Mouse (Mus musculus): ENCODE results near the gene Gm11127.
"Not testable (repeated sequence)": the region's sequence is repeated elsewhere in the genome, so short reads cannot be mapped to it uniquely, and the experiment has no call there.

Gene Gm11127

GRCm38 (mm10) chr17:36058362-36058761 lies at the start of gene Gm11127:
Gene Gm11127 (minus strand): TSS chr17:36058371.
- not testable (repeated sequence) for DNase-seq (ENCODE audit: low read depth, low spot score)

GRCm38 (mm10) chr17:36102091-36102490 lies 43.9 kb upstream of the Gm11127 start:
- not testable (repeated sequence) for DNase-seq (ENCODE audit: low read depth, low spot score)

- not testable (repeated sequence) for DNase-seq (ENCODE audit: low read depth, low spot score)
Measured at GRCm38 (mm10) chr17:36099603-36100002, 41.4 kb upstream of the Gm11127 start.

DNA sequence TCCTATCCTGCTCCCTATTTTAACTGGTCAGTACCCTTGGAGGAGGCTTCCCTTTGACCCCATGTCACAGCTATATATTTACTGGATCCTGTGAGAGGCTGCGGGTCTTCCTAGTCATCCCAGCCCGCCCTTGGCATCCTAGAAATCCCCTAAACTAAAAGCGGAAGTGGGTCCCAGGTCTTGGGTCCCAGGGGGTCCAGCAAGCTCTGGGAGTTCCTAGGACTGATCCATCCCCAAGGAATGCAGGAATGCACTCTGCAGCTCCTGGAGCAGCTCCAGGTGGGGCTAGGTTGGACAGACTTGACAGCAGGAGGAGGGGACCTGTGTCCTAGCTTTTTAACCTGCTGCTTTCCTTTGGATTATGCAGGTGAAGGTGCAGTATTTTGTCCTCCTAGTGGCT lies 35.8 kb upstream of the Gm11127 start:
- DNase-seq (ENCODE audit: low read depth, low spot score) = no peak

- DNase-seq (ENCODE audit: low read depth, low spot score) = not testable (repeated sequence)
Measured at GRCm38 (mm10) chr17:36092520-36092919, 34.3 kb upstream of the Gm11127 start.

GRCm38 (mm10) chr17:36091933-36092332 lies 33.8 kb upstream of the Gm11127 start:
- DNase-seq (ENCODE audit: low read depth, low spot score) = not testable (repeated sequence)

DNA sequence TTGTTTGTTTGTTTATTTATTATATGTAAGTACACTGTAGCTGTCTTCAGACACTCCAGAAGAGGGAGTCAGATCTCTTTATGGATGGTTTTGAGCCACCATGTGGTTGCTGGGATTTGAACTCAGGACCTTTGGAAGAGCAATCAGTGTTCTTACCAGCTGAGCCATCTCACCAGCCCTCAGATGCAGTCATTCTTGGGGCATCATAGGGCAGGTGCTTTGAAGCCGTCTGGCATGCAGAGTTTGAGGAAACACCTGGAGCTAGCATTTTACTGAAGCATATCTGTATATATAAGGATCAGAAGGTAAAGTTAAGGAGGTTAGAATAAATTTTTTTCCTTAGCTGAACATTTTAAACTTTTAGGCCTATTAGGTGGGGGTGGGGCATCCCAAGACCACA lies 27.8 kb upstream of the Gm11127 start:
- not testable (repeated sequence) for DNase-seq (ENCODE audit: low read depth, low spot score)

GRCm38 (mm10) chr17:36083870-36084451 lies 25.8 kb upstream of the Gm11127 start:
- DNase-seq (ENCODE audit: low read depth, low spot score) = no peak

DNA sequence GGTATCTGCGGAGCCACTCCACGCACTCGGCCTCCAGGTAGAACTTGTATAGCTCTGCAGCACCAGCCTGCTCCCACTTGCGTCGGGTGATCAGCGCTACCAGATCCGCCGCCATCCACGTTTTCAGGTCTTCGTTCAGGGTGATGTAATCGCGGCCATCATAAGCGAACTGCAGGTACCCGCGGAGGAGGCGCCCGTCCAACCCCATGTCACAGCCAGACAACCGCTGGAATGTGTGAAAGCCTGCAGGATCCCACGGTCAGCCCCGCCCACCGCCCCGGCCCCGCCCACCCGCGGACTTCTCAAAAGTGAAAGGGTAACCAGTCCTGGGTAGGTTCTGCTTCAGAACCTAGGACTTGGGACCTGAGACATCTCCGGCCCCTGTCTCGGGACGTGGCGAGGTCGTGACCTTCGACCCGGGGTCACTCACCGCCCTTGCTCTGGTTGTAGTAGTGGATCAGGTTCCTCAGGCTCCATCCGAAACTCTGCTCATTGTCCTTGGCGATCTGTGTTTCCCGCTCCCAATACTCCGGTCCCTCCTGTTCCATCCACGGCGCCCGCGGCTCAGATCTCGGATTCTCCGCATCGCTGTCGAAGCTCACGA lies 25.2 kb upstream of the Gm11127 start:
- no peak for DNase-seq (ENCODE audit: low read depth, low spot score)

GRCm38 (mm10) chr17:36082519-36083232 lies 24.5 kb upstream of the Gm11127 start:
- not testable (repeated sequence) for DNase-seq (ENCODE audit: low read depth, low spot score)

GRCm38 (mm10) chr17:36081901-36082300 lies 23.7 kb upstream of the Gm11127 start:
- not testable (repeated sequence) for DNase-seq (ENCODE audit: low read depth, low spot score)

DNA sequence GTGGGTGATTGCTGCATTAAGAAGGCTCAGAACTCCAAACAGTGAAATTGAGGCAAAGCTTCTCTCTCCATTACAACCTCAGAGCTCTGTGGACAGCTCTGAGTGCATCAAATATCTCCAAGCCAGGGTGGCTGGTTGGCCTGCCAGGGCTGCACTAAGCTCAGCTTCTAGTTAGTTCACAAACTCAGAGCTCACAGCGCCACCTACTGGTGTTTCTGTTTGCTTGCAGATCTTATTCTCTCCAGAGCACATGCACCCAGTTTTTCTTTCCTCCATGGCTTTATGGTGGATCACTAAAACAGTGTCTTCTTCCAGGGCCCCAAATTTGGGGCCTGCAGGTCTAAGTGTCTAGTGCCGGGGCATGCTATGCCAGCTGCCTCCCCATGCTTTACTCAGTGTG lies 2.7 kb upstream of the Gm11127 start:
- no peak for DNase-seq (ENCODE audit: low read depth, low spot score)

- not testable (repeated sequence) for DNase-seq (ENCODE audit: low read depth, low spot score)
Measured at GRCm38 (mm10) chr17:36057927-36058326, 244 bp downstream of the Gm11127 start.

DNA sequence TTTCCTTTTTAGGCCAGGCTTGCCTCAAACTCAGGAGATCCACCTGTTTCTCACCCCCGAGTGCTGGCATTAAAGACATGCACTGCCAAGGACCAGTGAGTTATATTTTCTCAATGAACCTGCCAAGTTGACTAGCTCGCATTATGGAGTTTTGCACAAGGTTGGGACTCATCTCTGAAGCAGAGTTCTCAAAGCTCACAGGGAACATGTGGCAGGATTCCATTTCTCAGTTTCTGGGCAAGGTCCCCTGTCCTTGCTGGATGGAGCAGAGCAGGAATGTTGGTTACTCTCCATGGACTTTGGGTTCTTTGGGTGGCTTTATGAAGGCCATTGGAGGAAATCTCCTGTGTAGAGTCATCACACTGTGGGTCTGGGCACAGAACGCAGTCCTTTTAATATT lies 14.9 kb downstream of the Gm11127 start:
- no peak for DNase-seq (ENCODE audit: low read depth, low spot score)

GRCm38 (mm10) chr17:36042610-36043169 lies 15.5 kb downstream of the Gm11127 start, which contains the start of the genes H2-T22 and Gm6034:
Gene H2-T22 (minus strand): TSS chr17:36042747.
Gene Gm6034 (plus strand): TSS chr17:36042961.
- peak; percentile 76 for DNase-seq (ENCODE audit: low read depth, low spot score)

DNA sequence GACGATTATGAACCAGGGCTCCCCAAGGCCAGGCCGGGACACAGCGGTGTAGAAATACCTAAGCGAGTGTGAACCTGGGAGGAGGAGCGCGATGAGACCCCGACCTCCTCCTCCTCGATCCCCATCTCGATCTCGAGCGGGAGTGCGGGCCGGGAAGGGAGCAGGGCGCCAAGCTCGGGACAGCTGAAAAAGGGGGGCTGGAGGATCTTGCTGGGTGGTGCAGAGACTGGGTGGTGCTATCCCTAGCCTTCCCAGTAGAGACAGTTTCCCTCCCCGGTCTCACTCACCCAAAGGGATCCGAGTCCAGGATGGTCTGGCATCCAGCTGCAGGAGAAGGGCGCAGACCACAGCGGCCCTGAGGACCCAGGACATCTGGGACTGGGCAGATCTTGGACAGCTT lies 16.1 kb downstream of the Gm11127 start:
- not testable (repeated sequence) for DNase-seq (ENCODE audit: low read depth, low spot score)

GRCm38 (mm10) chr17:36040604-36041003 lies 17.6 kb downstream of the Gm11127 start:
- DNase-seq (ENCODE audit: low read depth, low spot score) = not testable (repeated sequence)

DNA sequence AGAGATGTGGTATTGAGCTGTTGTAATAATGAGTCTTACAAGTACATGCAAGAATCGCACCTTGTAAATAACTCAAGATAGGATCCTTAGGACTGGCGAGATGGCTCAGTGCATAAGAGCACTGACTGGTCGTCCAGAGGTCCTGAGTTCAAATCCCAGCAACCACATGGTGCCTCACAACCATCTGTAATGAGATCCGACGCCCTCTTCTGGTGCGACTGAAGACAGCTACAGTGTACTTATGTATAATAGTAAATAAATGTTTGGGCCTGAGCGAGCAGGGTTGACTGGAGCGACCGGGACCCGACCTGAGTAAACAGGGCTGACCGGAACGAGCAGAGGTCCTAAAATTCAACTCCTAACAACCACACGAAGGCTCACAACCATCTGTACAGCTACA lies 22.0 kb downstream of the Gm11127 start:
- not testable (repeated sequence) for DNase-seq (ENCODE audit: low read depth, low spot score)

DNA sequence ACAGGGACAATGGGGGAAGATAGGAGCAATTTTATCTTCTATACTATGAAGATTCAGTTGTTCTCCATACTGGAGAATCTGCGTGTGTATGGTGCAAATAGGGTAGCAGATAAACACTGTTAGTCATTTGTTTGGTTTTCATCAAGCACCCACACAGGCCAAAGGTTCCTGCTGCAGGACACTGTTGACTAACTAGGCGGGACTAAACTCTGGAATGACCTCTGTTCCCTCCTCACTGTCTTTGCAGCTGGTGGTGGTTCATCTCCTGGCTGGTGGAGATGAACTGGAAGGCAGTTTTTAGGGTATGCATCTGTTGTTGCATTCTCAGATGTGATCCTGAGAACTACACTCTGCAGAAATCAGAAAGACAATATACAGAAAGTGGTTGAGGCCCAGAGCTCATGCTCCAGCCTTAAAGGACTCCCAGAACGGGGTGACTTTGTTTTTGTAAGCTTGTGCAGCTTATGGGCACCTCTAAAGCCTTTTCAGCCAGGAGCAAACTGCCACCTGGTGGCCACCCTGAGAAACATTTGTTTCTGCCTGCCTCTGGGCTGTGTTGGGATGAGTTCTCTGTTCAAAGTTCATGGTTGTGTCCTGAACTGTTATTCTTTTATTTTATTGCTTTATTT lies 23.0 kb downstream of the Gm11127 start:
- DNase-seq (ENCODE audit: low read depth, low spot score) = not testable (repeated sequence)

DNA sequence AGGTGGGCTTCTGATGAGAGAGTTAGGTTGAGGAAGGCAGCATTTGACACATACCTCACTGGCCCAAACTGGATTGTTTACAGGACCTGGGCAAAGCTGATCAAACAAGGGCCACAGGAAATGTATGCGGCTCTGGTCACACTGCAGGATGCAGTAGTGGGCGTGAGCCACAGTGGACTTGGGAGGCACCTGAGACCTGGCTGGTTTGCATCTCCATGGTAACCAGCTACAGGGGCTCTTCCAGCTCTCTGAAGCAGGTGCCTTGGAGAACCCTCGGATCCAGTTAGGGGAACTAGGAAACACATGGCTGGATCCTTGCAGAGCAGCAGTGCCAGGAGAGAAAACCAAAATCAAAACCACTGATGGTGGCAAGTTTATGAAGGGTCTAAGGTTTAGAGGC lies 23.6 kb downstream of the Gm11127 start:
- not testable (repeated sequence) for DNase-seq (ENCODE audit: low read depth, low spot score)

DNA sequence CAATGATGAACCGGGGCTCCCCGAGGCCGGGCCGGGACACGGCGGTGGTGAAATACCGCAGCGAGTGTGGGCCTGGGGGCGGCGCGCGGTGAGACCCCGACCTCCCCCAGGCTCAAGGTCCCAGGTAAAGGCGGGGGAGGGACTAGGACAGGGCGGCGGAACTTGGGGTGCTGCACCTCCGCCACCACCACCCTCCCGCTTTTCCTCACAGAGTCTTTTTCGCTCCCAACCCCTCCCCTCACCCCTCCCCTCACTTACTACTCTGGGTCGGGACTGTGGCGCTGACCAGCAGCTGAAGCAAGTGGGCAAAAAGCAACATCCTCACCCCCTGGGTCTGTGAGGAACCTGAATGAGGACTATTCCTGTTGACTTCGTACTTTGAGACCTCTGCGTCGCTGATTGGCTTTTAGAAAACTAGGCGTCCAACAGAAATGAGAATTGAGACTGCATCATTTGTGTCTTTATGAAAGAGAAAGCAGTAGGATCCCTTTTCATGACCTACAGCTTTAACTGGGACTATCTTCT lies 25.8 kb downstream of the Gm11127 start, which contains the start of gene H2-T23:
Gene H2-T23 (minus strand): TSS at position 505 of the 525 bp plus-strand sequence.
- DNase-seq (ENCODE audit: low read depth, low spot score) = not testable (repeated sequence)
